Mouse (Mus musculus): ENCODE data around the gene Slc8b1.

GRCm38 (mm10) chr5:120465062-120465461 lies 45.9 kb upstream of the Slc8b1 start:
- TF ChIP-seq CTCF (IDR thresholded peaks at IDR 0.05; ENCODE audit: low read depth, low read length) = peak; percentile 77
- TF ChIP-seq POLR2A (IDR thresholded peaks at IDR 0.05; ENCODE audit: extremely low read depth, insufficient read depth, low read length) = no peak
